Mouse (Mus musculus) bone marrow macrophage, adult 2 months (primary cell): ENCODE data around the gene Fam129a.

Experiments
- CTCF ChIP-seq: IDR thresholded peaks from 2 replicates; pipeline ENCODE4 v1.5.1; 2012; ENCODE audit warnings: low read depth, mild to moderate bottlenecking, low read length, moderate library complexity
- POLR2A ChIP-seq: IDR thresholded peaks from 2 replicates; pipeline ENCODE4 v1.6.1; 2012; ENCODE audit warnings: mild to moderate bottlenecking, low read depth, low read length, borderline replicate concordance

- no peak for TF ChIP-seq CTCF
- TF ChIP-seq POLR2A, result no peak
These were observed 1.0 kb downstream of the Fam129a start for GRCm38 (mm10) chr1:151571838-151572578.
